Mouse (Mus musculus): Measurements from ENCODE around the gene Blnk. TPM values are rescaled to one million over a fixed set of nuclear protein-coding genes. Genes with fewer than 3 reads are reported as not detected.

Blnk gene
- polyA plus RNA-seq, 1 experiment, result not detected

- no peak overlapping the region for H3K4me3 ChIP-seq (replicated peaks)
- peaks cover under 1% of the 10 kb centered on the region for H3K9me3 ChIP-seq (ENCODE audit: control insufficient read depth, low read length)
- H3K27me3 ChIP-seq (ENCODE audit: control insufficient read depth), result peaks cover 80% of the 10 kb centered on the region
- H3K36me3 ChIP-seq (ENCODE audit: control insufficient read depth), result no peaks in the 10 kb centered on the region
- peaks cover under 1% of the 10 kb centered on the region for H3K4me1 ChIP-seq (ENCODE audit: control insufficient read depth)
- TF ChIP-seq GATA1 (IDR thresholded peaks at IDR 0.05; ENCODE audit: low read length), result no peak
- no peak for TF ChIP-seq TAL1 (IDR thresholded peaks at IDR 0.05; ENCODE audit: low read length)
Measured at GRCm38 (mm10) chr19:40888887-40889286, 105.4 kb downstream of the Blnk start.

- no peaks in the 10 kb centered on the region for H3K36me3 ChIP-seq (ENCODE audit: control insufficient read depth)
- peaks cover 69% of the 10 kb centered on the region for H3K27me3 ChIP-seq (ENCODE audit: control insufficient read depth)
- H3K4me1 ChIP-seq (ENCODE audit: control insufficient read depth), result no peaks in the 10 kb centered on the region
- no peaks in the 10 kb centered on the region for H3K9me3 ChIP-seq (ENCODE audit: control insufficient read depth, low read length)
- H3K4me3 ChIP-seq (replicated peaks), result no peak overlapping the region
- TF ChIP-seq GATA1 (IDR thresholded peaks at IDR 0.05; ENCODE audit: low read length) (no peak), TAL1 (IDR thresholded peaks at IDR 0.05; ENCODE audit: low read length) (no peak)
Measured at GRCm38 (mm10) chr19:40881700-40882099, 112.6 kb downstream of the Blnk start.

Other genes starting within 250 kb of the Blnk start
- gene Cc2d2b, start 245.8 kb downstream of the Blnk start, polyA plus RNA-seq (2012), result not detected in 2 replicates
- 0.04 and 0.06 TPM in 2 replicates for gene Ccnj, start 163.3 kb downstream of the Blnk start, polyA plus RNA-seq (2012)
- 0.02 TPM in 1 of 2 replicates, not detected in the other for gene Zfp518a, start 99.8 kb downstream of the Blnk start, polyA plus RNA-seq (2012)
- not detected in 2 replicates for gene Dntt, start 34.7 kb upstream of the Blnk start, polyA plus RNA-seq (2012)
- gene Opalin, start 82.6 kb upstream of the Blnk start, polyA plus RNA-seq (2012), result not detected in 2 replicates
- not detected in 2 replicates for gene Tll2, start 212.3 kb upstream of the Blnk start, polyA plus RNA-seq (2012)